Mouse (Mus musculus): ENCODE measurements at regions not wholly inside any gene's neighbourhood (a gene's known extent, or its start where the extent isn't known, plus 50 kb on each side); places are given as distances from the start of the nearest gene placed in this dataset.

GRCm38 (mm10) chr7:95734587-95734986 lies 436.5 kb upstream of the Tenm4 start:
- no peaks in the 10 kb centered on the region for H3K36me3 ChIP-seq (ENCODE audit: control insufficient read depth, insufficient read depth, low read length)
- no peak for TF ChIP-seq CTCF (IDR thresholded peaks at IDR 0.05; ENCODE audit: control insufficient read depth, insufficient read depth, insufficient replicate concordance, low read depth, low read length)
- TF ChIP-seq POLR2A (IDR thresholded peaks at IDR 0.05; ENCODE audit: control insufficient read depth, low read depth, low read length) = no peak
- H3K27ac ChIP-seq (ENCODE audit: control insufficient read depth, insufficient read depth, low read depth, low read length) = no peak overlapping the region
- H3K4me1 ChIP-seq (ENCODE audit: control insufficient read depth, insufficient read depth, low read length) = no peaks in the 10 kb centered on the region
- no peaks in the 10 kb centered on the region for H3K27me3 ChIP-seq (ENCODE audit: control insufficient read depth, insufficient read depth, low read length)
- H3K4me3 ChIP-seq (ENCODE audit: control insufficient read depth, low read depth, low read length) = no peak overlapping the region

DNA sequence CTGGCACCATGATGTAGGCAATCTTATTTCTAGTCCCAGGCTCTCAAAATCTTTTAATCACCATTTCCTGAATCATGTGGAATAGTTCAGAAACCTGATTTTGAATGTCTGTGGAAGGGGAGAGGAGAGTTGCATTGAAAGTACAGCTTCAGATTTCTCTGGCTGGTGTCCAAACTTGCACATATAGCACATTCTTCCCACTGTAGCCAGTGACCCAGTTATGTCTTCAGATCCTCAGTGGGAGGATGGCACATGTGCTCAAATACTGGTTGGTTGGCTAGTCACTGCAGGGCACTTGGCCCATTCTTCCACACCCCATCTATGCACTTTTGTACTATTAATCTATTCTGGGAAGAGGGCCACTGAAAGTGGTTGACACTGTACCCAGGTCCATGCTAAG lies 434.3 kb upstream of the Tenm4 start:
- no peaks in the 10 kb centered on the region for H3K4me1 ChIP-seq (ENCODE audit: control insufficient read depth, insufficient read depth, low read length)
- H3K36me3 ChIP-seq (ENCODE audit: control insufficient read depth, insufficient read depth, low read length) = no peaks in the 10 kb centered on the region
- TF ChIP-seq CTCF (IDR thresholded peaks at IDR 0.05; ENCODE audit: control insufficient read depth, insufficient read depth, insufficient replicate concordance, low read depth, low read length) = no peak
- no peak for TF ChIP-seq POLR2A (IDR thresholded peaks at IDR 0.05; ENCODE audit: control insufficient read depth, low read depth, low read length)
- no peaks in the 10 kb centered on the region for H3K27me3 ChIP-seq (ENCODE audit: control insufficient read depth, insufficient read depth, low read length)
- no peak overlapping the region for H3K4me3 ChIP-seq (ENCODE audit: control insufficient read depth, low read depth, low read length)
- H3K27ac ChIP-seq (ENCODE audit: control insufficient read depth, insufficient read depth, low read depth, low read length) = no peak overlapping the region

GRCm38 (mm10) chr7:95738725-95739245 lies 432.3 kb upstream of the Tenm4 start:
- TF ChIP-seq CTCF (IDR thresholded peaks at IDR 0.05; ENCODE audit: control insufficient read depth, insufficient read depth, insufficient replicate concordance, low read depth, low read length) (no peak), POLR2A (IDR thresholded peaks at IDR 0.05; ENCODE audit: control insufficient read depth, low read depth, low read length) (no peak)
- no peaks in the 10 kb centered on the region for H3K36me3 ChIP-seq (ENCODE audit: control insufficient read depth, insufficient read depth, low read length)
- no peaks in the 10 kb centered on the region for H3K4me1 ChIP-seq (ENCODE audit: control insufficient read depth, insufficient read depth, low read length)
- H3K4me3 ChIP-seq (ENCODE audit: control insufficient read depth, low read depth, low read length) = no peak overlapping the region
- no peak overlapping the region for H3K27ac ChIP-seq (ENCODE audit: control insufficient read depth, insufficient read depth, low read depth, low read length)
- H3K27me3 ChIP-seq (ENCODE audit: control insufficient read depth, insufficient read depth, low read length) = no peaks in the 10 kb centered on the region

GRCm38 (mm10) chr7:95739779-95740178 lies 431.3 kb upstream of the Tenm4 start:
- Histone ChIP-seq H3K4me3 (ENCODE audit: control insufficient read depth, low read depth, low read length) (no peak overlapping the region), H3K27me3 (ENCODE audit: control insufficient read depth, insufficient read depth, low read length) (no peaks in the 10 kb centered on the region), H3K27ac (ENCODE audit: control insufficient read depth, insufficient read depth, low read depth, low read length) (no peak overlapping the region), H3K4me1 (ENCODE audit: control insufficient read depth, insufficient read depth, low read length) (no peaks in the 10 kb centered on the region), H3K36me3 (ENCODE audit: control insufficient read depth, insufficient read depth, low read length) (no peaks in the 10 kb centered on the region)
- TF ChIP-seq POLR2A (IDR thresholded peaks at IDR 0.05; ENCODE audit: control insufficient read depth, low read depth, low read length) (no peak), CTCF (IDR thresholded peaks at IDR 0.05; ENCODE audit: control insufficient read depth, insufficient read depth, insufficient replicate concordance, low read depth, low read length) (no peak)

DNA sequence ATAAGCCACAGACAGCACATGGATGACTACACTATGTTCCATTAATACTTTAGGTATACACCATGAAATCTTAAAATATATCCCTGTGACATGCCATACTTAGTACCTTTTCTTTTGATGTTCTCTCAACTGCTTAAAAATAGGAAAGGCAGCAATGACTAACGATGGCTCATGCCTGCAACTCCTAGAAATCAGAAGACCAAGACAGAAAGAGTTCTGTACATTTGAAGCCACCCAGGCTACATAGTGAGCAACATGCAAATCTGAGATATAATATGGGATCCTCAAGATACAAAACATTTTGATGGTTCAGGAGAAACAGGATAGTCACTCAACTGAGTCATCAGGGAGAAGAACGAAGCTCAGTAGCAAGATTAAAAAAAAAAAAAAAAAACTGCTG lies 412.7 kb upstream of the Tenm4 start:
- no peaks in the 10 kb centered on the region for H3K36me3 ChIP-seq (ENCODE audit: control insufficient read depth, insufficient read depth, low read length)
- no peak overlapping the region for H3K4me3 ChIP-seq (ENCODE audit: control insufficient read depth, low read depth, low read length)
- no peak overlapping the region for H3K27ac ChIP-seq (ENCODE audit: control insufficient read depth, insufficient read depth, low read depth, low read length)
- no peaks in the 10 kb centered on the region for H3K4me1 ChIP-seq (ENCODE audit: control insufficient read depth, insufficient read depth, low read length)
- TF ChIP-seq CTCF (IDR thresholded peaks at IDR 0.05; ENCODE audit: control insufficient read depth, insufficient read depth, insufficient replicate concordance, low read depth, low read length) (no peak), POLR2A (IDR thresholded peaks at IDR 0.05; ENCODE audit: control insufficient read depth, low read depth, low read length) (no peak)
- H3K27me3 ChIP-seq (ENCODE audit: control insufficient read depth, insufficient read depth, low read length) = no peaks in the 10 kb centered on the region

DNA sequence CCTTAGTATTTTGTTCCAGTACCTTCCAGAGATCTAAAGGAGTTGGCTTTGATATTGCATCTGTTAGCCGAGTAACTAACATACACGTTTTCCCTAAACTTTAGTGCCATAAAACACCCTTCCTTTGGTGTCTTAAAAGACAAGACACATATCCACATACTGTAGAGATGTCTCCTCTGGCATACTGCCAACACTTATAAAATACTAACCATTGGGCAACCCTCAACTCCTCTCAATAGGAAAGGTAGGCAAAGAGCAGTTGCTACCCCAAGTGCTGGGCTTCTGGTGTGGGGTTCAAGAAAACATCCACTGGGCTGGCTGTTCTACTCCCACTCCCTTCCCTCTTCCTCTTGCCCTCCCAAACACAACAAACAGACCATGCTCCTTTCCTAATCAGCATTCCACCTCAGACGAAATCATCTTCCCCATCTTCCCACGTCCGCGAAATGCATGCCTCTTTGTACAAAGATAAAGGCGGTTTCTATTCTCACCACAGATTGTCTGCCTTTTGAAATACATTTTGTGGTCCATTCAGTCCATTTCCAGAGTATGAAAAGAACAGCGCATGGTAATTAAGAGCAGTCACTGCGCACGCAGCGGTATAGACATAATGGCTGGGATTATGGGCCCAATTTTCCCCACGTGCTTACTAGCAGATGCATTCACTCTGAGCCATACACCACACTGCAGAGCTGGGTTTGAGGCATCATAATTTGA lies 409.9 kb upstream of the Tenm4 start:
- H3K27ac ChIP-seq (ENCODE audit: control insufficient read depth, insufficient read depth, low read depth, low read length) = no peak overlapping the region
- TF ChIP-seq CTCF (IDR thresholded peaks at IDR 0.05; ENCODE audit: control insufficient read depth, insufficient read depth, insufficient replicate concordance, low read depth, low read length) (no peak), POLR2A (IDR thresholded peaks at IDR 0.05; ENCODE audit: control insufficient read depth, low read depth, low read length) (no peak)

GRCm38 (mm10) chr7:95766356-95767150 lies 404.5 kb upstream of the Tenm4 start:
- Histone ChIP-seq H3K4me1 (ENCODE audit: control insufficient read depth, insufficient read depth, low read length) (no peaks in the 10 kb centered on the region), H3K27me3 (ENCODE audit: control insufficient read depth, insufficient read depth, low read length) (no peaks in the 10 kb centered on the region), H3K36me3 (ENCODE audit: control insufficient read depth, insufficient read depth, low read length) (no peaks in the 10 kb centered on the region), H3K27ac (ENCODE audit: control insufficient read depth, insufficient read depth, low read depth, low read length) (no peak overlapping the region), H3K4me3 (ENCODE audit: control insufficient read depth, low read depth, low read length) (no peak overlapping the region)
- TF ChIP-seq POLR2A (IDR thresholded peaks at IDR 0.05; ENCODE audit: control insufficient read depth, low read depth, low read length) = no peak
- TF ChIP-seq CTCF (IDR thresholded peaks at IDR 0.05; ENCODE audit: control insufficient read depth, insufficient read depth, insufficient replicate concordance, low read depth, low read length) = no peak

More for the DNA sequence above, 409.9 kb upstream of the Tenm4 start:
- Histone ChIP-seq H3K36me3 (ENCODE audit: control insufficient read depth, insufficient read depth, low read length) (no peaks in the 10 kb centered on the region), H3K4me1 (ENCODE audit: control insufficient read depth, insufficient read depth, low read length) (no peaks in the 10 kb centered on the region), H3K4me3 (ENCODE audit: control insufficient read depth, low read depth, low read length) (no peak overlapping the region), H3K27me3 (ENCODE audit: control insufficient read depth, insufficient read depth, low read length) (no peaks in the 10 kb centered on the region)

Measured in testis, adult 2 months (tissue).